Mouse (Mus musculus) lung, postnatal 14 days (tissue): ENCODE measurements at regions not wholly inside any gene's neighbourhood (a gene's known extent, or its start where the extent isn't known, plus 50 kb on each side); places are given as distances from the start of the nearest gene placed in this dataset.

ENCODE experiments used
- DNase-seq: peaks from one replicate; pipeline ENCODE4 v3.0.0; 2021

DNA sequence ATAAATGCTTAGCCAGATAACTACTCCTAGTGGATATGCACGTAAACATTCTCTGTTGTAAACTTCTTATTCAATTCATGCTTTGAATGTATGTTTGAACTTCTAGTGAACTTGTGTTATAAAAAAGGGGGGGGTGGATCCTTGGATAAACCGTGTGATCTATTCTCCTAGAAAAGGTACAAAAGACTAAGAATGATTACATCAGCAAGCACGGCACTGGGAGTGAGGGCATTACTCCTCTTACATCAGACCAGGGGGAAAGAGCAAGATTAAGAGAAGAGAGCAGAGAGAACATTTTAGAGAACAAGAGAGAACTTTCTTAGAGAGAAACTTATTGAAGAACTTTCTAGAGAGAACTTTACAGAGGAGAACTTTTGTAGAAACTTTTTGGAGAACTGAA is 442.6 kb upstream of the Kcnab2 start:
- no peak for DNase-seq

DNA sequence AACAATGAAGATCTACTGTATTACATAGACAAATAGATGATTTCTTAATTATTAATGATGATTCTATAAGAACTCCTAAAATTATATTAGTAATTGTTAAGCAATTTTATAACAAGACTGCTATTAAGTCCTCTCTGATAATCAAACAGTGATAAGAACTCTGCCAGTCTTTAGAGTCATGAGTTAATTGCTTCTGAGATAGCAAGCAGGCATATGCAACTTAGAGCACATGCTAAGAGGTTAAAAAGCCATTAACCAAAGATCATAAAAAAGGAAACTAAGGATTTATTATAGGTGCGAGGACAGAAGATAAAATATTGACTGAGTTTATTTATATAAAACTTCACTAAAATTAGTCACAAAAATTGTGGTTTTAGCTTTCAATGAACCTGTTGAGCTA is 442.2 kb upstream of the Kcnab2 start:
- DNase-seq = no peak

DNA sequence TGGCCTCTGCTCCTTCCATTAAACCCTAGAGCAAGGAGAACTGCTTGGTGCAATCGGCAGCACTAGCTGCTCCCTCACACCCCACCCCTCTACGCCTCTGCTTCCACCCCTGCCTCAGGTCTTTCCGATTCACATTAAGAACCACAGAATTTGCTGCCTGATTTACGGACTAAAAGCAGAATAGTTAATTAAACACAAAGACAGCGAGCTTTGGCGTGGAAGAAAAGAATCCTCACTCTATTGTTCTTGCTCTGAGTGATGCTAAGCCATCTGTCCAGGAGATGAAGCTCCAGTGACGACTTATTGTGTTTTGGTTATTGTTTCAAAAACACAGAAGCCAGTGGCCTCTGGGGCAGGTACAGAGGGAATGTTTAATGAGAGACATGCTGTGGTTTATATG is 438.9 kb upstream of the Kcnab2 start:
- DNase-seq = no peak

DNA sequence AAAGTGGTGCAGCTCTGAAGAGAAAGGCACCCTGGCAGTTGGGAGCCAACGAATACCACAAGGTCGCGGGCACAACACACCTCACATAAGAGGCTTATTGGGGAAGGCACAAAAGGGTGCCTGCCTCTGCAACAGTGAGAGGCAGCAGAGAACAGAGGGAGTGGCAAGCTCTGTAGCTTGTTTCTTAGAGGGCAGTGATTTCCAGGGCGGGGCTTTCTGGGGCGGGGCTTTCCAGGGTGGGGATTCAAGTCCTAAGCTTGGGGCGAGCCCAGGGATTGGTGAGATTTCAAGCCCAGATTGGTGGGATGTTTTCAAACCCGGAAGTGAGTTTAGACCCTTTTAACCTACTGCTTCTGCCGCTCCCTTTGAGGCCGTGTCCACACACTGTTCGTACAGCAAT is 435.8 kb upstream of the Kcnab2 start:
- no peak for DNase-seq

DNA sequence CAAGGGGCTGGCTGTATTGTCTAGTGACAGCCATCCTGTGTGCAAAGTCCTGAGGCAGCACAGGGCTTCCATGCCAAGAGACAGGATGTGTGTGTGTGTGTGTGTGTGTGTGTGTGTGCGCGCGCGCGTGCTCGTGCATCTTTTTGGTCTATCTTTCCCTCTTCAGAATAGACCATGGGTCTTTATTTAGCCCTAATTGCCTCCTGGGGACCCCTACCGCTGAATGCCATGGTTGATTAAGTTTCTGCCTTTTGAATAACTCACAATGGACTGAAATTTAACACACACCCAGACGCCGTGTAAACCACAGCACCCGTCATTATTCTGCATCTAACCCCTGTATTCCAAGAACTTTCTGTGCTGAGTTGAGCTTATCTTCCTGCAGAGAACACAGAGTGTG is 435.2 kb upstream of the Kcnab2 start:
- DNase-seq = no peak

DNA sequence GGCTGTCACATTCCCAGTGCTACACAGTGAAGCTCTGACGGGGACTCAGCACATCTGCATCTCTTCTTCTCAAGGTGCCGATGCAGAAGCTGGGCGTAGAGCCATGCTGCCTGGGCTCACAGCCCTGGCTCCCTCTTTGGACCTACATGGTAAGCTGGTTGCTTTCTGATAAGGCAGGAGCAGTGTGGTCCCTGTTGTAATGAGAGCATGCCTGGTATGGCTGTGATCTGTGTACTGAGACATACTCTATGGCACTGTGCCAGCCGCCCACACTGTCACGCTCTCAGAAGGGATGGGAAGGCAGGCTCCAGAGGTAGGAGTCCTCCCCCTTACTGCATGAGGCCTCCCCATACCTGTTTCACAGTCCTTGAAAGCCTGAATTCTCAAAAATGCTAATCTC is 430.6 kb upstream of the Kcnab2 start:
- DNase-seq = no peak

DNA sequence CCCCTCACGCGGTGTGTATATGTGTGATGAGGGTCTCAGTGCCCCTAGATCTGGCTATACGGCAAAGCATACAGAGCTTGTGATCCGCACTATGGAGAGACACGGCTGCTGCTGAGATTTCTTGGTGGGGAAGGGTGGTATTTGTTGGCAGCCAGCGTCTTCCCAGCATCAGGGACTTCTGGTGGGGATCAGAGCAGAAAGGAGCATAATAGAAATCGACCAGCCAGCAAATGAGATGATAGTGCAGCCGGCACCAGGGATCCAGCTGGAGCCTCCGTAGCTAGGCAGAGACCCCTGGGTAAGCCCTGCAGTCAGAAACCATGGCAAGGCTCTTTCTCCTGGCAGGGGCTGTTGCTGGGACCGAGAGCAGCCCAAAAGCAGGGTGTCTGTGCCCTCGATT is 425.2 kb upstream of the Kcnab2 start:
- no peak for DNase-seq

DNA sequence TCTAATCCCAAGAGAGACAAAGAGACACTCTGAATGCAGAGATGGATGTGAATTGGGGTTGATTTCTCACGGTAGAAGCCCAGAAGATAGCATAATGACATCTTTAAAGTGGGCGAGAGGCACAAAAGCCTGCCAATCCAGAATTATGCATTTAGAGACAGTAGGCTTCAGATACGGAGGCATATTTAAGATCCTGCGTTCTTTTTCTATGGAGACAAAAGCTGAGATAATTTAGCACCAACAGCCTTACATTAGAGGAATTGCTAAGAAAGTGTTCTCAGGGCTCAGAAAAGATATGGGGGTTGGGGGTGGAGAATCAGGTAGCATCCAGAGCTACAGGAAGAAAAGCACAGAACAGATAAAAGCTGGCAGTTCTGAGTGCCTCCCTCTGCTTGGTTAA is 422.4 kb upstream of the Kcnab2 start:
- no peak for DNase-seq

DNA sequence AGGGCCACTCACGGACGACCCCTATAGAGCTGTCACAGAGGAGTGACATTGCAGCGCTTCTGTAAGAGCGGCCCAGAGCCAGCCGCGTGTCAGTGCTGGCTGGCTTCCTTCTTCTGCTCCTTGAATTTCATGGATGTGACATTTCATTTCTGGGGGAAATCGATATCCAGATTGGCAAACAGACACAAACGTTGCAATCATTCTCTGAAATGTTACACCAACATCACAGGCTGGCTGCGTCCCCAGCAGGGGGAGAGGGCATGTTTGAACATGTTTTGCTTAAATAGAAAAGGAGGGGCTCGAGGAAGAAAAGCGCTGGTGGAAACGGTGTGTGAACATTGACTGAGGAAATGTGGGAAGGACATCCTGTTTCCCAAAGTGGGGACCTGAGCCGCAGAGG is 417.4 kb upstream of the Kcnab2 start:
- DNase-seq = no peak

DNA sequence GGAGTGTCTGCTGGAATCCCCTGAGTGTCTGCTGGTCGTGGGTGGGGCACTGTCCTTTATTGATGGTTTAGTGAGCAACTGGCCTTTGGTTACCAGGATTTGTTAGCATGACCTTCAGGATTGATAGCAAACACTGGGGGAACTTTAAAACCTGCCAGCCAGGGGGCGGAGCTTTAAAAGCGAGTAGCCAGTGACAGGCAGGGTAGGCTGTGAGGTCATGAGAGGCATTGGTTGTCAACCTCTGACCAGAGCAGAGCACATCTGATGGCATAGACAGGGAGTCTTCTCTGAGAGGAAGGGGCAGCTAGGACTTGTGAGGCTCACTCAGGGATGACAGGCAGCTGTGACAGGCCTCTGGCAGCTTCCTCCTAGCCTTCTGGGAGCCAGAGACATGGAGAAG is 415.3 kb upstream of the Kcnab2 start:
- no peak for DNase-seq

DNA sequence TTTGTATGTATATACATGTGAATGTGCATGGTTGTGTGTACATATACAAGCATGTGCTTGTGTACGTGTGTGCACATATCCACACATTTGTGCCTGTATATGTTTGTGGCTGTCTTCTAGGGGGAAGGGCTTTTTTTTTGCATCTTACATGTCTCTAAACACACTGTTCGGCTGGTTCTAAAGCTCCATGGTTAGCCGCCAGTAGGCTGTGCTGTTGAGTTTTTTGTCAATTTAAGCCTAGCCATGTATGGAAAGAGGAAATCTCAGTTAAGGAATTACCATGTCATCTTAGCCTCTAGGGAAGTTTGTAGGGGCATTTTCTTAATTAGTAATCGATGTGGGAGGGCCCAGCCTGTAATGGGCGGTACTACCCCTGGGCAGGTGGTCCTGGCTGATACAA is 411.5 kb upstream of the Kcnab2 start:
- DNase-seq = no peak

DNA sequence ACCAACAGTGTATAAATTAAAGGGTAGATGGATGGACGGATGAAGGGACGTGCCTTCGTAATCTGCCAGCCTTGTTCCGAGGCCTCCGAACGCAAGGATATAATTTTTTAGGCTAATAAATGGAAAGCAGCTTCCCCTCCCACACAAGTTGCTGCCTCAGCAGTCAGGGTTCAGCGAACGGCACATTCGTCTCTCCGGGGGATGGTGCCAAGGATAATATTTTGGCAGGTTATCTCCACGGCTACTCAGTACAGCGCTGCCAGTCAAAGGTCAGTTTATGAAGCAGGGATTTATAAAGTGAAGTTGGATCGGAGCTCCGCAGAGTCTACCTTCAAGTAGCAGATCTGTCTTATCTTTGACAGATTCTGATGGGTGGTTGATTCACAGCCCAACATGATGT is 410.6 kb upstream of the Kcnab2 start:
- no peak for DNase-seq

DNA sequence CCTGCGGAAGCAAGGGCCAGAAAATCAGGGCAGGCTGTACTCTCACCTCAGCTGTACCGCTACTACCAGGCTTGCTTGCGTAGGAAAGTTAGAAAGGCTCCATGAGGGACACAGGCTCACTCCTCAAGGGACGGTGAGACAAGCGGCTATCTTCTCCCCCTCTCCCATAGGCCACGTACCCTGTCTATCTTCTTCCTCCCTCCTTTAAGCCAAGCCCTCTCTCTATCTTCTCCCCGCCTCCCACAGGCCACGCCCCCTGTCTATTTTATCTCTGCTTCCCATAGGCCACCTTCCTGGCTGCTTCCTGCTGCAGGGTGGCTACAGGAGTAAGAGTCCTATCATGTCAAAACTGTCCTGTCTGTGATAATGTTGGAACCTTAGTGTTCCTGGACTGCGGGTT is 409.1 kb upstream of the Kcnab2 start:
- no peak for DNase-seq

DNA sequence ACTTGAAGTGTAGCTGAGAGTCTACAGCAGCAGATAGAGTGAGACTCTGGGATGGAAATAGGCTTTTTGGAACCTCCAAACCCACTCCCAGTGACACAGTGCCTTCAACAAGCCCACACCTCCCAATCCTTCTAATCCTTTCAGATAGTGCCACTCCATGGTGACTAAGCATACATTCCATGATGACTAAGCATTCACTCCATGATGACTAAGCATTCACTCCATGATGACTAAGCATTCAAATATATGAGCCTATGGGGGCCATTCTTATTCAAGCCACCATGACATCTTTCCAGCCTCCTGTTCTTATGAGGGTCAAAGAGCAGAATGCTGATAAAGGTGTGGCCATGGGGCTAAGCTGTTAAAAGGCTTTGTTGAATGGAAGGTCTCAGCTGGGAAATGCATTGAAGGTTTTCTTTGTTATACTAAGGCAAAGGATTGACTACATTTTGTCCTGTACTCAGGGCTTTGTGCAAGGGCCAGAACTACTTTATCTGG is 403.8 kb upstream of the Kcnab2 start:
- DNase-seq = no peak

DNA sequence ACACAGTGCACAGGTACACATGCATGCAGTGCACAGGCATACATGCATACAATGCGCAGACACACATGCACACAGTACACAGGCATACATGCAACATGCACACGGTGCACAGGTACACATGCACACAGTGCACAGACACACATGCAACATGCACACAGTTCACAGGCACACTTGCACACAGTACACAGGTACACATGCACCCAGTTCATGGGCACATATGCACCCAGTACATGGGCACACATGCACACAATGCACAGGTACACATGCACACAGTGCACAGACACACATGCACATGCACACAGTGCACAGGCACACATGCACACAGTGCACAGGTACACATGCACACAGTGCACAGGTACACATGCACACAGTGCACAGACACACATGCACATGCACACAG is 402.7 kb upstream of the Kcnab2 start:
- no peak for DNase-seq

DNA sequence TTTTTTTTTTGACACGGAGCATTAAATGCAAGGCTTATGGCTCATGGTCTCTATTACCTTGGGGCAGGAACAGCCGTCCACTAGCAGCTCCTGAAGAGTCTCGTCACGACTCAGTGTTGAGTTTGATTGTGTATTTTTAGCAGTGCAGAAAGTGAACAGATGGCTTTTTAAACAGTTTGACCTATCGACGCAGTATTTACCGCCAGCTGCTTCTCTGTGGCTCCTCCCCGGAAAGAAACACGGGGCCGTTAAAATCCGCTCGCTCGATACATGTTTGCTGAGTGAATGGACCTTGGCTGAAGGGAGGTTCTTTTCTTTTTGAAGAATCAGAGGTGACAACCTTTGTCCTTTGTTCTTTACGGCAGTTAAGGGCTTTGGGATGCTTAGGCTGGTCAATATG is 401.3 kb upstream of the Kcnab2 start:
- no peak for DNase-seq

DNA sequence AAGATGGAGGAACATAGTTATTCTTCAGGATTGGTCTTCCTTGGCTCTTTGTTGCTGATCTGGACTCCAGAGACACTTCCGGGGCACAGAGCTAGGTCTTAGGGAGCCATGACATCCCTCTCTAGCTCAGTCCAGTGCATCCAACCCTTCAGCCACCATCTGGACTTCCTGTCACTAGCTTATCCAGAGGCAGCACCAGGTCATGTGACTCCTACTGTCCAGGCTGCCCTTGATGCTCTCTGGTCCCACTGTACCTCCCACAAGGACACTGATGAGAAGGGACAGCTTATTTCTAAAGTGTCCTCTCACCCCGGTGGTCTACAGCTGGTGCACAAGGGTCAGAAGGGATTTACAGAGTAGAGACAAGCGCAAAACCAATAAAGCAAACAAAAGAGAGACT is 400.7 kb upstream of the Kcnab2 start:
- no peak for DNase-seq

DNA sequence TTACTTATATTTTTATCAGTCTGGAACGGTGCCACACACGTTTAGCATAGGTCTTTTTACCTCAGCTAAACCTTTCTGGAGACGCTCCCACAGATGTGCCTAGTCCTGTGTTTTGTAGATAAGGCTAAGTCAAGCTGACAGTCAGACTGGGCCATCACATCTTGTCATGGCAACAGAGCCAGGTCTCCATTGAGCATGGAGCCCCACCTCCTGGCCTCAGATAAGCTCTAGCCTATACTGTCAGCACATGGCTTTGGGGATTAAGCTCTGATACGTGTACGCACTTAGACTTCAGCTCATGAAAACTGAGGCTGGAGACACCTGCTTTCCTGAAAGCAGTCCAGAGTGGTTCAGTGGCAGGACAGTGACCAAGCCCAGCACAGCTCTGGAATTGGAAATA is 392.4 kb upstream of the Kcnab2 start:
- DNase-seq = no peak

DNA sequence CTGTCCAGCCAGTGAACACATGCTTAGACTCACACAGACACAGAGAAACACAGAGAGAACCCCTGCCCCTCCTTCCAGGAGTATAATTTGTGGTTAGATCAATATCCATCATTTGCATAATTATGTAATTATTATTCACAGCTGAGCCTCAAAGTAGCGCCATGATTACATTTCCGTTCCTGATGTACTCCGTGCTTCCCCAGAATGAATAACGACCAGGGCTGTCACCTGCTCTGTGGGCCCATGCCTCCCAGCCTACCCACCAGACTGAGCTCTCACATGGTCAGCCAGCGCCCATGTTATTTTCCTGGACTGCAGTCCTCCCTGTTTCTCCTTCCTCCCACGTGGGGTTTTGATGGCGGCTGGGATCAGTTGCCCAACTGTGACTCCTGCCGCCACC is 388.2 kb upstream of the Kcnab2 start:
- no peak for DNase-seq

DNA sequence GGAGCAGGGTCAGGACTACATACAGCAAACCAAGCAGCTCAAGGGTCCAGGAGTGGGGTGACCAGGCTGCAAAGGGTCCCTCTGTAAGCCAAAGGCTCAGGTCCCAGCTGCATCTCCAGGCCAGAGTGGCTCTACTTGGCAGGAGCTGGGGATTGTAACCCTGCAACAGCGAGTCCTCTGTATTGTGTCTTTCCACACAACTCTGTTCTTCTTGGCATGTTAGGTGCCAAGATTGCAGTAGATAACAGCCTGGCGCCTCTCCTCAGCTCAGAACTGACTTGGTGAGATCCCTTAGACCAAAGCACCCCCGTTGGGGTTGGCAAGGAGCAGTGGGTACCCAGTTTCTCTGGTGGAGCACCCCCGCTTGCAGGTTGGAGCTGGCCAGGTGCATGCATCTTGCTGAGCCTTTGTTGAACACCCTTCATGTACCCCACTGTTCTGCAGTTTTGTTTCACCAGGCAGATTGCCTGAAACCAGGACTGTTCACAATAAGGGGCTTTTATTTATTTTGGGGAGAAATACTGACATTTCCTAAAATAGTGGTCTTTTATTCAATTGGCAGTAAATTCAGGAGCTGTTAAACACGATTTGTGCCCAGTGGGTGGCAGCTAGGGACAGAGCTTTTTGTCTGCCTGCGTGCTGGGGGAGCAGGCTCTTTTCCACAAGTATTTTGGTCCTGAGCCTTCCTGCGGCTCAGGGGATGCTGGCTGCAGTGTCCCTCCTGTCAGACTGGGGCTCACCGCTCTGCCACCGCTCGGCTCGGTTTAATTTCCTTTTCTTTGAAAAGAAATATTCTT is 385.3 kb upstream of the Kcnab2 start:
- DNase-seq = no peak

DNA sequence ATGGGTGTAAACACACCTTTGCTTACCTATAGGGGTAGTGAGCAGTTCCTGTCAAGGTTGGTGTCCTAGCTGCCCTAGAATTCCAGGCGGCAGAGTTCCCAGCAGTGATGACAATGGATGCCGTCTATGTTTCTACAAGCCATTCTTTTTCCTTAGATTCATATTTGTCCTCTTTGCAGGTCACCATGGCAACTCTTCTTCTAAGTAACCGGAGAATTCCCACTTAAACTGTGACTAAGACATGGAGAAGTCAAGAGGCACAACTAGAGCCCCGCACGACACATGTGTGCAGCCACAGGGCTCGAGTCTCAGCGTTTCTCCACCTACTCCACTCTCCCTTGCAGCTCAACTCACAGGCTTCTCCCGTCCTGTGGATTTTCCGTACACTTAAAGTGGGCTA is 381.5 kb upstream of the Kcnab2 start:
- DNase-seq = no peak

DNA sequence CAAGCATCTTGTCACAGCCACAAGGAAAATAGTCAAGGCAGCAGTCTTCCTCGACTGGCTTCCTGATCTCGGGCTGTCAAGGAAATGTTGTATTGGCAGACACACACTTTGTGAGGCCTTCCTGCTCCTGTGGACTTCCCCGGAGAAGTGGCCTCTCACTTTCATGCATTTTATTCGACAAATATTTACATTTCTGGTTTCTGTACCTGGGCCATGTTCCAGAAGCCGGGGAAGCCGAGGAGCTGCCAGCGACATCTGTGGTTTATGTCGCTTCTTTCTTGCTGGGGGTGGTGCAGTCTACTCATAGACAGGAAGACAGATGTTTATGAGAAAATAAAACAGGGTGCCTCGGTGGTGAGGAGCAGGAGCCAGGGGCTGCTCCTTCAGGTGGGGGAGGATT is 372.5 kb upstream of the Kcnab2 start:
- peak; percentile 12 for DNase-seq

DNA sequence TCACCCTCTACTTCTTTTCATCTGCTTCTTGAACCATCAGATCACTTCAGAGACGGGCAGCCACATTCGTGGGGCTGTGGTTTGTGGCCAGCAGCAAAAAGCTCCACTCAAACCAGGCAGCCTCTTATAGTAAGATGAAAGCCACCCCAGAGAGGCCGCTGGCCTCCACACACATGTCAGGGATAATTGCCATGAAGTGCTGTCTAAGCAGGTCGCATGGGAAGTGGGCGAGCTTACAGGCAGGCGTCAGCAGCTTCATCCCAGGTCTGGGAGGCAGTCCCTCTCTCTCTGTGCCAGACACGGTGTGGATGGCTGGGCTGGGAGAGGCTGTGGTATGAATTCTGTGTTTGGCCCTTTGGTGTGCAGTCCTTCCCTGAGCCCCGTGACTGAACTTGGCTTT is 358.4 kb upstream of the Kcnab2 start:
- DNase-seq = no peak

DNA sequence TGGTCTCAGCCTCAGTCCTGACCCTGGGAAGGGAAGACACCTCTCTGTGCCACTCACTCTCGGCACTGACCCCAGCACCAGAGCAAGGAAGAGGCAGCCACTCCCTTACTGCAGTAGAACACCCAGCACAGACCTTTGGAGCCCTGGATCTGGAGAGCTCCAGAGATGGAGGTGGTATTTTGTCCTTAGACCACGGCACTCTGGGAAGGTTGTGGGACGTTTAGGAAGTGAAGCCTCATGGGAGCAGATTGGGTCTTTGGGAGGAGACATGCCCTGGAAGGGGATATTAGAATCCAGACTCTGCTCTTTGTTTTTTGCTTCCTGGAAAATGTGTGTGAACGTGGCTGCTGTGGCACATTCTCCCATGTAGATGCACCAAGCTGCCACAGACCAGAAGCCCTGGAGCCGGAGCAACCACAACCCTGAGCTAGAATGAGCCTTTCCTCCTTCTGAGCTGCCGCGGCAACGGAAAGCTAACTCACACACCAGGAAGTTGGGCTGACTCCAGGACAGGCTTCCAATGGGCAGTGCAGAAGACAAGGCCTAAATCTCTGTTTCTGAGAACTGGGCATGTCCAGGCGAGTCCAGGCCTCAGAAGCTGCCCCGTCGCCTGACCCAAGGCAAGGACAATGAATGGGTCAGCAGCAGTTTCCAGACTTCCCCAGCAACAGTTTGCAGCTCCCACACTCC is 356.9 kb upstream of the Kcnab2 start:
- no peak for DNase-seq
